Mouse (Mus musculus) heart, adult 11 months (tissue): ENCODE data around the gene Rcn3.
A peak's percentile ranks its signal among the peaks of the same experiment; 100 is the strongest.

Experiments
- DNase-seq: peaks from one replicate; pipeline ENCODE4 v3.0.0; 2022

Rcn3 gene

GRCm38 (mm10) chr7:45046853-45047350, 45.1 kb downstream of the Rcn3 start:
- peak; percentile 93 for DNase-seq

- peak; percentile 85 for DNase-seq
These were observed 46.3 kb downstream of the Rcn3 start for GRCm38 (mm10) chr7:45045741-45046140.

- DNase-seq: peak; percentile 85
These were observed 48.7 kb downstream of the Rcn3 start for GRCm38 (mm10) chr7:45043307-45043706.

- DNase-seq: no peak
These were observed 51.2 kb downstream of the Rcn3 start for GRCm38 (mm10) chr7:45040851-45041250.

GRCm38 (mm10) chr7:45038411-45038810, 53.6 kb downstream of the Rcn3 start:
- DNase-seq: peak; percentile 88

- DNase-seq: peak; percentile 93
These were observed 54.2 kb downstream of the Rcn3 start for GRCm38 (mm10) chr7:45037720-45038361.

GRCm38 (mm10) chr7:45036702-45037101, 55.3 kb downstream of the Rcn3 start:
- DNase-seq: peak; percentile 89

- DNase-seq: no peak
These were observed 56.4 kb downstream of the Rcn3 start for GRCm38 (mm10) chr7:45035631-45036030.

GRCm38 (mm10) chr7:45033722-45034359, 58.2 kb downstream of the Rcn3 start:
- DNase-seq: peak; percentile 85
